Mouse (Mus musculus): ENCODE results near the gene Foxred1. TPM values are rescaled to one million over a fixed set of nuclear protein-coding genes. Genes with fewer than 3 reads are reported as not detected.

Gene Foxred1
- polyA plus RNA-seq, 1 experiment: 28.5 TPM

DNA sequence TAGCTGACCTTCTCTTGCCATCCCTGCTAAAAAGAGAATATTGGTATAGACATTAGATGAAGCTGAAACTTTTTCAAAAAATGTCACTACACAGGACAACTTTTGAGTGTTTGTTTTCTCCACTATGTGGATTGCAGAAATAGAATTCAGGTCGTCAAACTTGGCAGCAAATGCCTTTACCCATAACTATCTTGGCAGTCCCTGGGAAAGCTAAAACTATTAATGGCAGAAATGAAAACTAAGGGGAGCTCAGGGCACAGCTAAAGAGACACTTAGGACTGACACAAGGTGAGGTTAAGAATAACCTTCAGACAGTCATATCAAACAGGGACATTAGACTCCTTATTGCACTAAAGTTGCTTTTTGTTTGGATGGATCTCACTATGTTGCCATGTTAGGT is 7.1 kb upstream of the Foxred1 start:
- Histone ChIP-seq H3K27ac (ENCODE audit: insufficient read depth, low read length) (no peak overlapping the region), H3K4me1 (ENCODE audit: control insufficient read depth, insufficient read depth, low read length) (no peaks in the 10 kb centered on the region), H3K4me3 (ENCODE audit: insufficient read depth, low read length) (no peak overlapping the region)
- TF ChIP-seq POLR2A (IDR thresholded peaks at IDR 0.05; ENCODE audit: low read depth, low read length): no peak
- no peak for TF ChIP-seq CTCF (IDR thresholded peaks at IDR 0.05; ENCODE audit: borderline replicate concordance, insufficient read depth, low read length)

DNA sequence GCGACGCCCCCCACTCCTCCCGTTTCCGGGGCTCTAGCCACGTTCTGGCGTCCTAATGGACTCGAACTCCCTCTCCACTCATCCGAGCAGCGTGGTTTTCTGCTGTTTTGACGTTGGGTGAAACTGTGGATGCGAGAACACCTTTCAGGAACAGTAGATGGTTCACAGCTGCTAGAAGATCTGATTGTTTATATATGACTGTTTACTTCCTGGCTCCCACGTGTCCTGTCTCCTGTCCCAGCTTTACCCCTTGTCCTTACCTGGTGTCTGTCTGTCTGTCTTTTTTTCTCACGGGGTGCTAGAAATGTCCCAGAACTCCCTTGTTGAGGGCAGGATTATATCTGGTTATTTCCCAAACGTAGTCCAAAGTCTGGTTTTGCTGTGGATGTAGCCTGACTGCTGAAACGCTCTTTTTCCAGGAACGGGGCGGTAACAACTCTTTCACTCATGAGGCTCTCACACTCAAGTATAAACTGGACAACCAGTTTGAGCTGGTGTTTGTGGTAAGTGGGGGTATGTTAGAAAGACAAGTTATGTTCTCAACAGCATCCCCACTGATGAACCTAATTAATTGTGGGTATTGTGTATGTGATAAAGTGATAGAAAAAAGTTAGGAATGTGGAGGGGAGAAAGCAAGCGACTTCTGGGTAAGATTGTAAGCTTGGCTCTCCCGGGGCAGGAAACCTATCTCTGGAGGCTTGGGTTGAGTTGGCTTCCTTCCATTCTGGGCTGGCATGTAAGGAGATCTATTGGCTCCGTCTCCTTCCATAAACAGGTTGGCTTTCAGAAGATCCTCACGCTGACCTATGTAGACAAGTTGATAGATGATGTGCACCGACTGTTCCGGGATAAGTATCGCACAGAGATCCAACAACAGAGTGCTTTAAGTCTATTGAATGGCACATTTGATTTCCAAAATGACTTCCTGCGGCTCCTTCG is 987 bp upstream of the Foxred1 start:
- TF ChIP-seq CTCF (IDR thresholded peaks at IDR 0.05; ENCODE audit: borderline replicate concordance, insufficient read depth, low read length) (no peak), POLR2A (IDR thresholded peaks at IDR 0.05; ENCODE audit: low read depth, low read length) (no peak; the same call in 1 of the 2 replicates)
- H3K27ac ChIP-seq (ENCODE audit: insufficient read depth, low read length): no peak overlapping the region

DNA sequence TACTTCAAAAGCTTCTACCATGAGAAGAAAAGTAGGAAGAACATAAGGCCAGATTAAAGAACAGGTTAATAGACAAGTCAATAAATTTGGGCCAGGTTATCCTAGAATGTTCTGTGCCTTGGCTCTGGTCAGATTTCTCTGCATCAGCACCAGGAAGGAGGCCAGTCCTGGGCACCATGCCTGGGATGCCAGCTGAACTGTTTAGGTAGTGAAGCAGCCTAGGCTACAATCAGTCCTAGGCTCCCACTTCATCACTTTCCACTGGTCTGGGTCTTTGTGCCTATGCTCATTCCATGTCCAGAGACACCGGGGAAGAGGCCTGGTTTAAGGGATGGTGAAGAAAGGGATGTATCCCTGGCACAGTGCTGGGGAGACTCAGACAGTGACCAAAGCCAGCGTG is 6.4 kb downstream of the Foxred1 start:
- TF ChIP-seq CTCF (IDR thresholded peaks at IDR 0.05; ENCODE audit: borderline replicate concordance, insufficient read depth, low read length) (no peak), POLR2A (IDR thresholded peaks at IDR 0.05; ENCODE audit: low read depth, low read length) (no peak)
- H3K27ac ChIP-seq (ENCODE audit: insufficient read depth, low read length): no peak overlapping the region
- H3K4me3 ChIP-seq (ENCODE audit: insufficient read depth, low read length): no peak overlapping the region
- H3K4me1 ChIP-seq (ENCODE audit: control insufficient read depth, insufficient read depth, low read length): 0 out of 2 replicates have a peak, but pooled peaks cover 3% of the 10 kb centered on the region

More for the DNA sequence above, 987 bp upstream of the Foxred1 start:
- Histone ChIP-seq H3K4me3 (ENCODE audit: insufficient read depth, low read length) (peak overlapping the region; percentile 90), H3K4me1 (ENCODE audit: control insufficient read depth, insufficient read depth, low read length) (no peaks in the 10 kb centered on the region)

DNA sequence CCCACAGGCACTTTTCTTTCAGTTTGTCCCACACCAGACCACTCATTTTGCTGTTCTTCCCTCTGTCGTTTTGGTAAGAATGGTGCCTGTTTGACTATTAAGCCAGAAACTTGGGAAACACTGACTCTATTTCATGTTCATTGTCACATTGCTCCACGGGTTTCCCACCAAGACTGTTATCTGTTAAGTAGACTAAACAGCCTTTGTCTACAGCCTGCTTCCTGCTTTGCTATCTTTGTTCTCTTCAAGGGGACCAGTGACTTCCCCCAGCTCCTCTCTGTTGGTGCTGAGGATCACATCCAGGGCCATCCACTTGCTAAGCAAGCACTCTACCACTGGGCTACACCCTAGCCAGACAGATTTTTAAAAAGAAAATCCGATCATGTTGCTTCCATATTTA is 7.3 kb downstream of the Foxred1 start:
- H3K4me3 ChIP-seq (ENCODE audit: insufficient read depth, low read length): no peak overlapping the region
- no peak for TF ChIP-seq POLR2A (IDR thresholded peaks at IDR 0.05; ENCODE audit: low read depth, low read length)
- no peak for TF ChIP-seq CTCF (IDR thresholded peaks at IDR 0.05; ENCODE audit: borderline replicate concordance, insufficient read depth, low read length)
- H3K27ac ChIP-seq (ENCODE audit: insufficient read depth, low read length): no peak overlapping the region
- 0 out of 2 replicates have a peak, but pooled peaks cover 3% of the 10 kb centered on the region for H3K4me1 ChIP-seq (ENCODE audit: control insufficient read depth, insufficient read depth, low read length)

DNA sequence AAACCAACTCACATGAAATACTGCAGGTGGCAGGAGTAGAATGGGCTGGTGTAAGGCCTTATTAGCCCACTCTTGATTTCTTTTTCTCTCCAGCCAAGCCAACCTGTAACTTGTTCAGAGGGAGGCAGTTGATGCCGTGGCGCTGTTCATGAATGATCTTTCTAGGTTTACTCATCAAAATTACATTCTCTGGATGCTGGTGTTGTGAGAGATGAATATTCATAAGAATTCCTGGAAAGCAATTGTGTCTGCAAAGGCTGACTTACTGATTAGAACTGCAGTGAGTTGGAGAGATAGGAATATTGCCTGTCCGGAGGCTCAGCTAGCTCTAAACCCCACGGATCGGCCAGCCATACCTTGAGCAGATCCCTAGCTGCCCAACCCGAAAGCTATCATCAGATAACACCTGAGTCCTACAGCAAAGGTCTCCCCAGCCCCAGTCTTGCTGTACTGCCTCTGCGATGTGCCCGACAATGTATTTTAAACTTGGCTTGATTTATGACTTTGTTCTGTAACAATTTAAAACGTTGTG is 10.3 kb downstream of the Foxred1 start:
- H3K4me1 ChIP-seq (ENCODE audit: control insufficient read depth, insufficient read depth, low read length): 0 out of 2 replicates have a peak, but pooled peaks cover 3% of the 10 kb centered on the region
- H3K27ac ChIP-seq (ENCODE audit: insufficient read depth, low read length): no peak overlapping the region
- TF ChIP-seq CTCF (IDR thresholded peaks at IDR 0.05; ENCODE audit: borderline replicate concordance, insufficient read depth, low read length) (no peak), POLR2A (IDR thresholded peaks at IDR 0.05; ENCODE audit: low read depth, low read length) (no peak)
- H3K4me3 ChIP-seq (ENCODE audit: insufficient read depth, low read length): peak overlapping the region; percentile 54; the same call in 1 of the 2 replicates

DNA sequence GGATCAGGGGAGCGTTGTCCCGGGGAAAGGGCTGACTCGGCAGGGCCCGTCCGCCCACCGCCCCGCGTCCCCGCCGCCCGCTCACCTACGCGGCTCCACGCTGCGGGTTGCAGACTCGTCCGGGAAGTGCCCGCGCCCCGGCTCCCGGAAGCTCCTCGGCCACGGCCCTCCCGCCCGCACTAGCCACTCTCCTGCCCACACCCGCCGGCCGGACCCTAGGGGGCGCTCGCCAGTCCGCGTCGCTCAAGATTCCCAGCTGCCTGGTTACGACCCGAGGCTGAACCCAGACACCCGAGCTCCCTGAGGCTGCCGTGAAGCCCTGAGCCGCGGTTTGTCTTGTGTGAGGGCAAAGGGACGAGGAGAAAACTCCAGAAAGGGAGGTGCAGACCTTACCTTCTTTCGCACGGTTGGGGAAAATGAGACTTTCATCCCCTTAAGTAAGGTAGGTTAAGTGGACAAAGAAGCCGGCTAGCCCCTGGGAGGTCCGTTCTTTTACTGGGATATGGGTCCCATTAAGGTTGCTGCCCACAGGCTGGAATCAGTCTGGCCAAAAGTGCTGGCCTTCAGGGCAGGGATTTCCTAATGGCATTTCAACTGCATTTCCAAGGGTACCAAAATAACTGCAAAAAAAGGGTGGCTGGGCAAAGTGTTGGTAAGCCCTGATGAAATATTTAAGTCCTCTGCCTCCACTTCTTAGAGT is 10.9 kb downstream of the Foxred1 start, which contains the start of the genes Srpr and Tirap:
TSS of gene Srpr (plus strand) at position 404 of the 700 bp plus-strand sequence.
TSS of gene Tirap (minus strand) at position 520 of the 700 bp plus-strand sequence.
- peak within 1 kb of the TSS; percentile 90 for H3K4me3 ChIP-seq (ENCODE audit: insufficient read depth, low read length)
- TF ChIP-seq CTCF (IDR thresholded peaks at IDR 0.05; ENCODE audit: borderline replicate concordance, insufficient read depth, low read length) (peak; percentile 63), POLR2A (IDR thresholded peaks at IDR 0.05; ENCODE audit: low read depth, low read length) (peak; percentile 53; the same call in 1 of the 2 replicates)
- peak within 1 kb of the TSS; percentile 5; the same call in 1 of the 2 replicates for H3K27ac ChIP-seq (ENCODE audit: insufficient read depth, low read length)
- H3K4me1 ChIP-seq (ENCODE audit: control insufficient read depth, insufficient read depth, low read length): 0 out of 2 replicates have a peak, but pooled peaks cover 3% of the 10 kb centered on the region

DNA sequence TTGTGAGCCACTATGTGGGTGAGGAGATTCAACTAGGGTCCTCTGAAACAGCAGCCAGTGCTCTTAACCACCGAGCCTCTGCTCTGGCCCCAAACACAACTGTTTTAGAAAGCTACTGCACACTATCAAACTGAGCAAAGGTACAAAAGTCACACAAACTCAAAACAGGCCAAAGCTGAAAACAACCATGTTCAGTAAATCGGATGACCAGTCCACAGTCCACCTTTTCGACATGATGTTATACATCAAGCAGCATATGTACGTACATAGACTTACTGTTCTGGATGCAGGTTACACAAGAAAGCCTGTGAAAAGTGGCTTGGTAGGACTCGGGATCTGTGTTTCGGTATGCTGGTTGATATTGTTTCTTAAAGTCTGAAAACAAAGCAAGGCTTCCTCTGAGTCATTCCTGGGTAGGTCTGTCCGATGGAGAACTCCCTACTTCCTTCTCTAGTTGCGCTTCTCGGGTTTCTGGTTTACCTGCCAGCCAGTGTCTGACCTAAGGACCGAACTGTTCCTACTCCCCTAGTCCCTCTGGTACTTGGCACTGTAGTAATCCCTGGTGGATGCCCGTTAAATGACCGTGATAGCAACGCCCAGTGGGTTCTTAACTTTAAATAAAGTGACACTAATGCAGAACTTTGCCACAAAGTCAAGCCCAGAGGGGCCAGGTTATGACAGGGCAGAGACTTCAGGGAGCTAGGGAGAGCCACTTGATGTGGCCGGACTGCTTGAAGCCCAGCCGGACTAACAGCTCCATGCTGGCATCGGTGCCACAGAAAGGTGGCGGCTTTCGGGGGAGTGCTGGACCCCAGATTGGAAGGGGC is 11.7 kb downstream of the Foxred1 start:
- H3K4me1 ChIP-seq (ENCODE audit: control insufficient read depth, insufficient read depth, low read length): 0 out of 2 replicates have a peak, but pooled peaks cover 3% of the 10 kb centered on the region
- H3K4me3 ChIP-seq (ENCODE audit: insufficient read depth, low read length): peak overlapping the region; percentile 90
- TF ChIP-seq CTCF (IDR thresholded peaks at IDR 0.05; ENCODE audit: borderline replicate concordance, insufficient read depth, low read length): no peak
- no peak for TF ChIP-seq POLR2A (IDR thresholded peaks at IDR 0.05; ENCODE audit: low read depth, low read length)
- peak overlapping the region; percentile 5; the same call in 1 of the 2 replicates for H3K27ac ChIP-seq (ENCODE audit: insufficient read depth, low read length)

DNA sequence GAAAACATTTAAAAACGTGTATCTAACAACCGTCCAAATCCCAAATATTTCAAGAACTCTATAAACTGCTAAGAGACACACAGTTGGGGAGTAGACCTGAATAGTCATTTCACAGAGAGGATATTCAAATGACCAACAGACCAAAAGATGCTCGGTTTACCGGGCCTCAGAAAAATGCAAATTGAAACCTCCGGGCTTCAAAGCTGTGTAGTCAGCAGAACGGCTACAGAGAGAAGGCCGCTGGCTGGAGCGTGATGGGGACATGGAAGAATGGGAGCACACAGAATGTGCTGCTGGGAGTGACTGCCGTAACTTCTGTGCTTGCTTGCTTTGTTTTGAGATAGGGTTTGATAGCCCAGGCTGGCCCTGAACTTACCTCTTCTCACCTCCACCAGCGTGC is 12.5 kb downstream of the Foxred1 start:
- Histone ChIP-seq H3K27ac (ENCODE audit: insufficient read depth, low read length) (no peak overlapping the region), H3K4me3 (ENCODE audit: insufficient read depth, low read length) (no peak overlapping the region), H3K4me1 (ENCODE audit: control insufficient read depth, insufficient read depth, low read length) (0 out of 2 replicates have a peak, but pooled peaks cover 3% of the 10 kb centered on the region)
- TF ChIP-seq POLR2A (IDR thresholded peaks at IDR 0.05; ENCODE audit: low read depth, low read length) (no peak), CTCF (IDR thresholded peaks at IDR 0.05; ENCODE audit: borderline replicate concordance, insufficient read depth, low read length) (no peak)

All from embryonic fibroblast, embryonic 13.5 days (primary cell).